Comparison of ENCODE assay signal across 1 mouse cellular context in genomic region chr3:127469164-127469752, GRCm38 (mm10).
TF ChIP-seq lines count a peak whose summit lies in the region.

No protein-coding gene starts in this region.

TF ChIP-seq in MEL, 35 proteins besides CTCF, POLR2A, EP300 and RAD21:
- TF ChIP-seq TAL1 (IDR thresholded peaks at IDR 0.05; ENCODE audit: low read length) (peak; percentile 77), KAT2A (conservative IDR thresholded peaks at IDR 0.05; ENCODE audit: low read depth, low read length) (no peak), E2F4 (IDR thresholded peaks at IDR 0.05; ENCODE audit: borderline replicate concordance, low read depth, low read length) (no peak), ZNF384 (IDR thresholded peaks at IDR 0.05; ENCODE audit: low read depth, low read length) (no peak), JUND (IDR thresholded peaks at IDR 0.05; ENCODE audit: low read depth, low read length) (no peak), MAX (IDR thresholded peaks at IDR 0.05; ENCODE audit: low read length) (peak; percentile 69), CHD2 (IDR thresholded peaks at IDR 0.05; ENCODE audit: low read length) (no peak), USF2 (IDR thresholded peaks at IDR 0.05; ENCODE audit: borderline replicate concordance in 1 of 2, insufficient read depth in 1 of 2, low read depth in 1 of 2, low read length in 2 of 2) (no peak), ETS1 (IDR thresholded peaks at IDR 0.05; ENCODE audit: low read depth, low read length) (peak; percentile 64; the same call in 1 of the 2 replicates), HCFC1 (IDR thresholded peaks at IDR 0.05; ENCODE audit: low read depth, low read length) (no peak), GABPA (IDR thresholded peaks at IDR 0.05; ENCODE audit: low read depth, low read length) (no peak), UBTF (IDR thresholded peaks at IDR 0.05; ENCODE audit: borderline replicate concordance, insufficient read depth, low read depth, low read length) (no peak), ZKSCAN1 (IDR thresholded peaks at IDR 0.05; ENCODE audit: low read depth, low read length) (no peak), MEF2A (IDR thresholded peaks at IDR 0.05; ENCODE audit: extremely low read depth, insufficient replicate concordance, low read depth, low read length, poor library complexity, severe bottlenecking) (no peak), CHD1 (IDR thresholded peaks at IDR 0.05; ENCODE audit: low read depth, low read length) (no peak), MYC (IDR thresholded peaks at IDR 0.05; ENCODE audit: low read depth, low read length) (no peak), NRF1 (IDR thresholded peaks at IDR 0.05; ENCODE audit: insufficient read depth, low read depth, low read length, poor library complexity, severe bottlenecking) (no peak), NELFE (IDR thresholded peaks at IDR 0.05; ENCODE audit: low read depth, low read length) (no peak), SMC3 (IDR thresholded peaks at IDR 0.05; ENCODE audit: low read depth, low read length) (no peak), BHLHE40 (IDR thresholded peaks at IDR 0.05; ENCODE audit: borderline replicate concordance, low read depth, low read length) (no peak), MXI1 (IDR thresholded peaks at IDR 0.05; ENCODE audit: low read depth, low read length) (peak; percentile 70), ZMIZ1 (IDR thresholded peaks at IDR 0.05; ENCODE audit: low read depth, low read length) (no peak), TBP (IDR thresholded peaks at IDR 0.05; ENCODE audit: low read depth, low read length) (peak; percentile 84), POLR2AphosphoS5 (IDR thresholded peaks at IDR 0.05; ENCODE audit: borderline replicate concordance, low read depth, low read length) (no peak), GATA1 (IDR thresholded peaks at IDR 0.05; ENCODE audit: low read depth, low read length) (peak; percentile 76), MAFK (IDR thresholded peaks at IDR 0.05; ENCODE audit: borderline replicate concordance, low read depth, low read length) (no peak), MAZ (IDR thresholded peaks at IDR 0.05; ENCODE audit: low read depth, low read length) (no peak), RCOR1 (IDR thresholded peaks at IDR 0.05; ENCODE audit: low read depth, low read length) (no peak), POLR2AphosphoS2 (IDR thresholded peaks at IDR 0.05; ENCODE audit: low read length) (no peak), TCF12 (IDR thresholded peaks at IDR 0.05; ENCODE audit: low read depth, low read length) (peak; percentile 80), MYB (IDR thresholded peaks at IDR 0.05; ENCODE audit: low read depth, low read length) (no peak), ELF1 (IDR thresholded peaks at IDR 0.05; ENCODE audit: low read depth, low read length) (no peak), ZC3H11A (IDR thresholded peaks at IDR 0.05; ENCODE audit: low read depth, low read length) (no peak), SIN3A (IDR thresholded peaks at IDR 0.05; ENCODE audit: low read length) (peak; percentile 50; the same call in 1 of the 2 replicates), USF1 (IDR thresholded peaks at IDR 0.05; ENCODE audit: low read depth, low read length) (peak; percentile 67; the same call in 1 of the 2 replicates)
